Mouse (Mus musculus) ES-E14 (cell line): ENCODE measurements around the gene Cherp. TPM values are rescaled to one million over a fixed set of nuclear protein-coding genes. Genes with fewer than 3 reads are reported as not detected.

Experiments
- DNase-seq: peaks from one replicate; pipeline ENCODE4 v3.0.0-alpha.2; 2013; ENCODE audit warnings: low read depth, low spot score
- H3K27ac ChIP-seq: 2 replicates; pipeline ENCODE4 v1.5.1; 2012; ENCODE audit warnings: low read depth, mild to moderate bottlenecking, low read length, moderate library complexity, mixed read lengths; ENCODE audit not compliant: poor library complexity, insufficient read depth, severe bottlenecking
- H3K36me3 ChIP-seq: 2 replicates; pipeline ENCODE4 v1.6.1; 2012; ENCODE audit warnings: mild to moderate bottlenecking, low read length, moderate library complexity, mixed read lengths; ENCODE audit not compliant: control insufficient read depth, poor library complexity, insufficient read depth, severe bottlenecking
- H3K4me1 ChIP-seq, 2 experiments: fragments of 150-350 bp in 1 of 2; sonication (generic) in 1 of 2; 2 replicates each; pipeline ENCODE4 v1.6.1; 2012; ENCODE audit warnings: low read length in 2 of 2, mild to moderate bottlenecking in 1 of 2, mixed read lengths in 1 of 2; ENCODE audit not compliant: control insufficient read depth in 2 of 2, insufficient read depth in 2 of 2, poor library complexity in 1 of 2
- H3K4me3 ChIP-seq, 2 experiments: fragments of 150-350 bp in 1 of 2; sonication (generic) in 1 of 2; 2 replicates each; pipeline ENCODE4 v1.5.1; 2012; ENCODE audit warnings: low read length in 2 of 2, low read depth in 1 of 2, mild to moderate bottlenecking in 1 of 2, mixed read lengths in 1 of 2; ENCODE audit not compliant: insufficient read depth in 1 of 2, poor library complexity in 1 of 2, severe bottlenecking in 1 of 2
- H3K9ac ChIP-seq: 2 replicates; pipeline ENCODE4 v1.6.1; 2012; ENCODE audit warnings: low read depth, mild to moderate bottlenecking, low read length, mixed read lengths; ENCODE audit not compliant: poor library complexity, insufficient read depth, severe bottlenecking
- H3K9me3 ChIP-seq: fragments of 150-350 bp; sonication (generic); 2 replicates; pipeline ENCODE4 v1.6.1; 2012; ENCODE audit warnings: low read depth, mild to moderate bottlenecking, low read length; ENCODE audit not compliant: control insufficient read depth, insufficient read depth
- CHD2 ChIP-seq: IDR thresholded peaks from 2 replicates; pipeline ENCODE4 v1.6.1; 2014; ENCODE audit warnings: mild to moderate bottlenecking, low read depth, low read length, inconsistent platforms
- HCFC1 ChIP-seq: IDR thresholded peaks from 2 replicates; pipeline ENCODE4 v1.6.1; 2012; ENCODE audit warnings: low read length, inconsistent platforms, borderline replicate concordance; ENCODE audit not compliant: insufficient read depth
- MAFK ChIP-seq: IDR thresholded peaks from 2 replicates; pipeline ENCODE4 v1.6.1; 2014; ENCODE audit warnings: mild to moderate bottlenecking, low read depth, low read length, inconsistent platforms; ENCODE audit not compliant: insufficient read depth
- ZC3H11A ChIP-seq: IDR thresholded peaks from 2 replicates; pipeline ENCODE4 v1.6.1; 2012; ENCODE audit warnings: low read depth, mild to moderate bottlenecking, inconsistent platforms, low read length, borderline replicate concordance
- ZNF384 ChIP-seq: IDR thresholded peaks from 2 replicates; pipeline ENCODE4 v1.6.1; 2012; ENCODE audit warnings: low read depth, low read length, inconsistent platforms
- in situ Hi-C, 2 experiments: fragments of 600-800 bp; cut with MboI; formaldehyde crosslinking; loops; one replicate each; pipeline ENCODE4 v1.15.1; 2025; ENCODE audit warnings: low sequenced_read_pairs in 2 of 2, inconsistent platforms in 1 of 2; ENCODE audit not compliant: unreplicated experiment in 2 of 2
- total RNA-seq: library from RNA; depleted of rRNA; stranded (reverse); fragments of 300-350 nt; gene quantifications from 2 replicates; pipeline ENCODE4 v1.2.3, GENCODE M21; 2012; rRNA removed

Cherp gene
- total RNA-seq, 1 experiment, result 60.5 TPM

DNA sequence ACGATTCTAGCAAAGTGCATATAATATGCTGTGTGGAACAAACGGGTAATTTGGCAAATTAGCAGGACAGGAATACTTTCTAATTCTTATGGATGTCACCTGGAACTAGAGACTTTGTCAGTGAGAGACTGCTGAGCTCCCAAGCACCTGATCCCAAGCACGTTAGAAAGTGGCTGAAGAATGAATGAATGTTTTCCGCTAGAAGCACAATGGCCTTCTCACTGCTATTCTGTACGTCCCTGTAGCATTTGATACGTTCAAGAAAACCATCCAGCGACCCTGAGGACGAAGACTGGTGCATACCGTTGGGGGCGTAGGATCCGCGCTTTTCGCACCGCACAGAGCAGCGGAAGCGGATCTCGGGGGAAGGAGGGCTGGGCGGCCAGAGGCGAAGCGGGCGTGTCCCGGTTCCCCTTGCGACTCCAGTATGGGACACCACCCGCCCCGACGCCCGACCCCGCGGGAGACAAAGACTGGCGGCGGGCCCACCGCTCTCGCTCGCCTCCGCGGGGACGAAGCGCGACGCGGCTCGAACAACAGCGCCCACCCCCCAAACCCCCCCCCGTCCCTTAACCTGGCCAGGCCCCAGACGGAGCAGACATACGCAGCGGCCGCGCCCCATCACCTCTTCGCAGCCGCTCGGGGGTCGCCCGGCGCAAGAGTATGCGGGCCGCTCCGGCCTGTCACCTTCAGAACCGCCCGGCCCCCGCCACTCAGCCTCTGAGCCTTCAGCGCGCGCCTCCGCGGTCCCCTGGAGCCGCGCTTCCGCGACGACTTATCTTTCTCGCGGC is 54.3 kb downstream of the Cherp start:
- H3K4me1 ChIP-seq, result peaks cover 2 to 17% of the 10 kb centered on the region in 2 experiments; a peak in 2 of 4 replicates
- H3K27ac ChIP-seq, result peak overlapping the region; percentile 75
- in situ Hi-C loops, result no loop called here
- no peaks in the 10 kb centered on the region for H3K9me3 ChIP-seq
- H3K36me3 ChIP-seq, result peaks cover 3% of the 10 kb centered on the region; the same call in 1 of the 2 replicates
- TF ChIP-seq MAFK (no peak), HCFC1 (no peak), CHD2 (no peak), ZC3H11A (no peak), ZNF384 (no peak)
- H3K9ac ChIP-seq, result peak overlapping the region; percentile 94
- no peak for DNase-seq
- peak overlapping the region; percentile 93 to 94 for H3K4me3 ChIP-seq

DNA sequence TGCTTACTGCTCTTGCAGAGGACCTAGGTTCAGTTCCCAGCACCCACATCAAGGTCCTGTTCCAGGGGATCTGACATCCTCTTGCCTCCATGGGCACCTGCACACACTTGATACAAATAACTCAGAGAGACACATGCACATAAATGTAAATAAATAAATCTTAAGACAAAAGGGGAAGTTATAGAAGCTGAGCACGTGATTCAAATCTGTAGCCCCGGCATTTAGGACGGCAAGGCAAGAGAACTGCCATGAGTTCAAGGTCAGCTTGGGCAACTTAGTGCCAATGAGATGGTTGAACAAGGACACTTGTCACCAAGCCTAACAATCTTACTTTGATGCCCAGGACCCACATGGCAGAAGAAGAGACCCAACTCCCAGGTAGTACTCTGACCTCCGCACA is 57.0 kb downstream of the Cherp start:
- H3K4me1 ChIP-seq, result peaks cover 4 to 26% of the 10 kb centered on the region in 2 experiments; a peak in 2 of 4 replicates
- H3K27ac ChIP-seq, result no peak overlapping the region
- in situ Hi-C loops, result no loop called here
- no peak overlapping the region for H3K9ac ChIP-seq
- DNase-seq, result no peak
- peaks cover 3% of the 10 kb centered on the region; the same call in 1 of the 2 replicates for H3K36me3 ChIP-seq
- TF ChIP-seq HCFC1, result no peak
- TF ChIP-seq ZNF384, result no peak
- no peak for TF ChIP-seq ZC3H11A
- TF ChIP-seq MAFK, result no peak
- no peak for TF ChIP-seq CHD2
- H3K4me3 ChIP-seq, result no peak overlapping the region
- H3K9me3 ChIP-seq, result no peaks in the 10 kb centered on the region

DNA sequence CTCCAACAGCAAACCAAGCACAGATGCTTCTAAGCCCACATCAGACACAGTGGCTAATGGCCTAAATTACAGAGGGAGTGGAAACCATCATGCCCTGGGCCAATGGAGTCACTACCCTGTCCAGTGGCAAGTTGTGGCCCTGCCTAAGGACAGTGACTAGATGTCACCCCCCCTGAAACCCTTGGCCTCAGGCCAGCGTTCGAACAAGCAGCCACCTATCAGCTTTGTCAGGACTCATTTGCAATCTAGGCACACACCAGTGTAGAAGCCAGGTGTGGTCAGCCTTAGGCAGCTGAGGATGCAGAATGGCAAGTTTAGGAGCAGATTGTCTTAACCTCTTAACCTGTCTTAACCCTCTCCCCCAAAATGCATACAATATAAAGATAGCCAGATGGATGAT is 59.8 kb downstream of the Cherp start:
- H3K36me3 ChIP-seq, result peaks cover 11% of the 10 kb centered on the region; the same call in 1 of the 2 replicates
- in situ Hi-C loops, result no loop called here
- no peak overlapping the region for H3K27ac ChIP-seq
- peaks cover 2 to 34% of the 10 kb centered on the region in 2 experiments; a peak in 2 of 4 replicates for H3K4me1 ChIP-seq
- H3K9ac ChIP-seq, result no peak overlapping the region; the same call in 1 of the 2 replicates
- no peak overlapping the region for H3K4me3 ChIP-seq
- DNase-seq, result no peak
- TF ChIP-seq CHD2, result no peak
- TF ChIP-seq ZNF384, result no peak
- TF ChIP-seq ZC3H11A, result no peak
- no peak for TF ChIP-seq MAFK
- TF ChIP-seq HCFC1, result no peak
- no peaks in the 10 kb centered on the region for H3K9me3 ChIP-seq

DNA sequence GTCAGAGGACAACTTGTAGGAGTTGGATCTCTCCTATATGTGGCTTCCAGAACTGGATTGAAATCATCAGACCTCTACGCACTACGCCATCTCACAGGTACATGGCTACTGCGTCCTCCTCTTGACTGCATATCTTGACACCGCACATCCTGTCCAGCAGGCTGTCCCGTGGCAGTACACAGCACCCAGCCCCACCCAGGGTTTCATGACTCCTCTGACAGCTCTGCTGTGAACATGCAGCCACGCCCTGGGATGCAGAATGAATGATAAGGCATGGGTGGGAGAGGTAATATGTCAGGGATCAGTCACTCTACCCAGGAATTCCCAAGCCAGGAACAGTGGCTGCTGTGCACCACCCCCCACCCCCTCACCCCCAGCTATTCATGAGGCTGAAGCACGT is 61.2 kb downstream of the Cherp start:
- H3K4me1 ChIP-seq, result peaks cover 4 to 36% of the 10 kb centered on the region in 2 experiments; a peak in 2 of 4 replicates
- no peak for DNase-seq
- no peak for TF ChIP-seq ZC3H11A
- no peak for TF ChIP-seq ZNF384
- no peak for TF ChIP-seq MAFK
- peaks cover 9% of the 10 kb centered on the region; the same call in 1 of the 2 replicates for H3K36me3 ChIP-seq
- in situ Hi-C loops, result no loop called here
- H3K4me3 ChIP-seq, result no peak overlapping the region
- H3K9me3 ChIP-seq, result no peaks in the 10 kb centered on the region
- H3K27ac ChIP-seq, result no peak overlapping the region
- H3K9ac ChIP-seq, result no peak overlapping the region

Other genes with a start within 250 kb of the Cherp start
- gene Ap1m1, start 235.2 kb downstream of the Cherp start, total RNA-seq, result 15.9 and 21.2 TPM in 2 replicates
- 13.0 and 21.2 TPM in 2 replicates for gene Gm10282, start 170.0 kb downstream of the Cherp start, total RNA-seq
- 55.0 and 58.5 TPM in 2 replicates for gene Klf2, start 156.2 kb downstream of the Cherp start, total RNA-seq
- gene Eps15l1, start 53.8 kb downstream of the Cherp start, total RNA-seq, result 39.5 and 41.7 TPM in 2 replicates
- 3.1 and 3.2 TPM in 2 replicates for gene Calr3, start 31.4 kb downstream of the Cherp start, total RNA-seq
- 8.1 and 9.0 TPM in 2 replicates for gene 1700030K09Rik, start 31.3 kb downstream of the Cherp start, total RNA-seq
- gene Slc35e1, start 17.4 kb upstream of the Cherp start, total RNA-seq, result 91.1 and 97.0 TPM in 2 replicates
- gene Med26, start 73.0 kb upstream of the Cherp start, total RNA-seq, result 13.6 and 15.3 TPM in 2 replicates
- 45.2 and 50.1 TPM in 2 replicates for gene Smim7, start 95.9 kb upstream of the Cherp start, total RNA-seq
- gene Tmem38a, start 96.8 kb upstream of the Cherp start, total RNA-seq, result 13.2 and 16.4 TPM in 2 replicates
- gene Nwd1, start 171.5 kb upstream of the Cherp start, total RNA-seq, result 0.26 and 0.76 TPM in 2 replicates
- 135 and 189 TPM in 2 replicates for gene Sin3b, start 248.1 kb upstream of the Cherp start, total RNA-seq